Mouse (Mus musculus): Measurements from ENCODE around the gene Kalrn.

Gene Kalrn

GRCm38 (mm10) chr16:34352747-34353146 lies 220.6 kb downstream of the Kalrn start:
- DNase-seq (ENCODE audit: low read depth, low spot score): no peak

- no peak for DNase-seq (ENCODE audit: low read depth, low spot score)
Measured at GRCm38 (mm10) chr16:34351575-34352150, 221.7 kb downstream of the Kalrn start.

GRCm38 (mm10) chr16:34347574-34347973 lies 225.8 kb downstream of the Kalrn start:
- no peak for DNase-seq (ENCODE audit: low read depth, low spot score)

GRCm38 (mm10) chr16:34344895-34345876 lies 228.1 kb downstream of the Kalrn start:
- DNase-seq (ENCODE audit: low read depth, low spot score): no peak

- DNase-seq (ENCODE audit: low read depth, low spot score): no peak
Measured at GRCm38 (mm10) chr16:34343968-34344367, 229.4 kb downstream of the Kalrn start.

GRCm38 (mm10) chr16:34343161-34343560 lies 230.2 kb downstream of the Kalrn start:
- DNase-seq (ENCODE audit: low read depth, low spot score): no peak

GRCm38 (mm10) chr16:34342369-34343160 lies 230.8 kb downstream of the Kalrn start:
- no peak for DNase-seq (ENCODE audit: low read depth, low spot score)

- no peak for DNase-seq (ENCODE audit: low read depth, low spot score)
Measured at GRCm38 (mm10) chr16:34334919-34335318, 238.4 kb downstream of the Kalrn start.

GRCm38 (mm10) chr16:34331630-34332029 lies 241.7 kb downstream of the Kalrn start:
- no peak for DNase-seq (ENCODE audit: low read depth, low spot score)

GRCm38 (mm10) chr16:34329876-34330275 lies 243.5 kb downstream of the Kalrn start:
- no peak for DNase-seq (ENCODE audit: low read depth, low spot score)

GRCm38 (mm10) chr16:34329431-34329873 lies 243.9 kb downstream of the Kalrn start:
- no peak for DNase-seq (ENCODE audit: low read depth, low spot score)

GRCm38 (mm10) chr16:34327890-34328289 lies 245.4 kb downstream of the Kalrn start:
- no peak for DNase-seq (ENCODE audit: low read depth, low spot score)

GRCm38 (mm10) chr16:34325869-34326268 lies 247.5 kb downstream of the Kalrn start:
- no peak for DNase-seq (ENCODE audit: low read depth, low spot score)

- DNase-seq (ENCODE audit: low read depth, low spot score): no peak
Measured at GRCm38 (mm10) chr16:34325161-34325560, 248.2 kb downstream of the Kalrn start.

- no peak for DNase-seq (ENCODE audit: low read depth, low spot score)
Measured at GRCm38 (mm10) chr16:34324735-34325134, 248.6 kb downstream of the Kalrn start.

- no peak for DNase-seq (ENCODE audit: low read depth, low spot score)
Measured at GRCm38 (mm10) chr16:34323496-34323895, 249.8 kb downstream of the Kalrn start.

- peak; percentile 12 for DNase-seq (ENCODE audit: low read depth, low spot score)
Measured at GRCm38 (mm10) chr16:34322546-34322945, 250.8 kb downstream of the Kalrn start.

GRCm38 (mm10) chr16:34321066-34321790 lies 252.1 kb downstream of the Kalrn start:
- no peak for DNase-seq (ENCODE audit: low read depth, low spot score)

- no peak for DNase-seq (ENCODE audit: low read depth, low spot score)
Measured at GRCm38 (mm10) chr16:34320023-34320800, 253.1 kb downstream of the Kalrn start.

- DNase-seq (ENCODE audit: low read depth, low spot score): no peak
Measured at GRCm38 (mm10) chr16:34317110-34317509, 256.2 kb downstream of the Kalrn start.

Measured in CD4-positive, CD25-positive, alpha-beta regulatory T cell, adult 2 months (primary cell).